8 mouse cellular contexts compared by ENCODE assay signal in genomic region chr7:30314721-30315155, GRCm38 (mm10). TPM values are rescaled to one million over a fixed set of nuclear protein-coding genes. Genes with fewer than 3 reads are reported as not detected.
DNase-seq lines count a peak whose midpoint lies in the region; ATAC-seq and TF ChIP-seq lines count a peak whose summit lies in the region.

Gene Syne4 (plus strand): TSS chr7:30314807.

- TF ChIP-seq POLR2A in lung, adult 2 months (IDR thresholded peaks at IDR 0.05; ENCODE audit: borderline replicate concordance, extremely low read depth, low read depth, low read length): no peak

- DNase-seq in lung, adult 2 months: no peak
- no peak for DNase-seq in lung, adult 18-20 months
- DNase-seq in embryo, embryonic 10.5 days (ENCODE audit: low spot score): peak; percentile 75
- no peak for DNase-seq in c-Kit-positive CD71-positive TER-119-positive erythroid progenitor cells, embryonic 14.5 days (ENCODE audit: low spot score)
- DNase-seq in urinary bladder, postnatal 4 days (ENCODE audit: low spot score in 2 of 2): no peak
- no peak for DNase-seq in spleen, postnatal 36 days (ENCODE audit: low spot score in 2 of 2)

- H3K9me3 ChIP-seq in intestine, postnatal 0 days (ENCODE audit: control insufficient read depth): no peaks in the 10 kb centered on the region
- no peaks in the 10 kb centered on the region for H3K9me3 ChIP-seq in midbrain, embryonic 15.5 days

- H3K4me1 ChIP-seq in lung, adult 2 months (ENCODE audit: control insufficient read depth, insufficient read depth, low read length): no peaks in the 10 kb centered on the region
- no peaks in the 10 kb centered on the region for H3K4me1 ChIP-seq in intestine, postnatal 0 days (replicated peaks; ENCODE audit: control insufficient read depth, insufficient read depth, low read length)
- H3K4me1 ChIP-seq in midbrain, embryonic 15.5 days: peaks cover 9% of the 10 kb centered on the region

- no peak within 1 kb of the TSS for H3K27ac ChIP-seq in intestine, postnatal 0 days (ENCODE audit: low read depth, low read length)
- no peak within 1 kb of the TSS for H3K27ac ChIP-seq in midbrain, embryonic 15.5 days

- TF ChIP-seq CTCF in lung, adult 2 months (IDR thresholded peaks at IDR 0.05; ENCODE audit: insufficient read depth, low read length): no peak
- no peak for TF ChIP-seq CTCF in intestine, postnatal 0 days (IDR thresholded peaks at IDR 0.05; ENCODE audit: low read depth)

- peak; percentile 46 for ATAC-seq in intestine, postnatal 0 days
- ATAC-seq in midbrain, embryonic 15.5 days (replicated peaks): no peak

- H3K27me3 ChIP-seq in intestine, postnatal 0 days (replicated peaks; ENCODE audit: control insufficient read depth, insufficient read depth, low read length): no peaks in the 10 kb centered on the region
- H3K27me3 ChIP-seq in midbrain, embryonic 15.5 days (replicated peaks): no peaks in the 10 kb centered on the region

- H3K4me2 ChIP-seq in intestine, postnatal 0 days (replicated peaks; ENCODE audit: low read depth): peak within 1 kb of the TSS; percentile 66
- no peak within 1 kb of the TSS for H3K4me2 ChIP-seq in midbrain, embryonic 15.5 days

- peaks cover 9% of the 10 kb centered on the region; the same call in 1 of the 2 replicates for H3K36me3 ChIP-seq in intestine, postnatal 0 days (ENCODE audit: control insufficient read depth, insufficient read depth)
- no peaks in the 10 kb centered on the region; the same call in 1 of the 2 replicates for H3K36me3 ChIP-seq in midbrain, embryonic 15.5 days (replicated peaks)

- 14% methylated on average over 9 of the region's 9 CpGs for WGBS in lung, adult 2 months
- 2% methylated on average over 9 of the region's 9 CpGs for WGBS in intestine, postnatal 0 days
- WGBS in midbrain, embryonic 15.5 days: 5% methylated on average over 9 of the region's 9 CpGs

- H3K9ac ChIP-seq in intestine, postnatal 0 days (ENCODE audit: low read depth, low read length): peak within 1 kb of the TSS; percentile 23; the same call in 1 of the 2 replicates
- no peak within 1 kb of the TSS for H3K9ac ChIP-seq in midbrain, embryonic 15.5 days

- peak within 1 kb of the TSS; percentile 18 for H3K4me3 ChIP-seq in lung, adult 2 months (replicated peaks; ENCODE audit: extremely low read depth, low read depth, low read length)
- peak within 1 kb of the TSS; percentile 36 for H3K4me3 ChIP-seq in intestine, postnatal 0 days (ENCODE audit: low read depth, low read length)
- H3K4me3 ChIP-seq in midbrain, embryonic 15.5 days: no peak within 1 kb of the TSS

RNA-seq across cellular contexts. Expression of gene Syne4, which starts in this region (rescaled TPM):
- 14.5 and 21.5 TPM in 2 replicates for polyA plus RNA-seq in lung, adult 2 months (2012; rRNA removed)
- polyA plus RNA-seq in intestine, postnatal 0 days (2015; fragmentation: Nextera tagmentation; extraction: Ambion mirVana): 12.5 and 16.3 TPM in 2 replicates
- polyA plus RNA-seq in midbrain, embryonic 15.5 days (2015; fragmentation: Nextera tagmentation; extraction: Ambion mirVana): 16.6 and 17.5 TPM in 2 replicates
